Mouse (Mus musculus) olfactory bulb, adult 2 months (tissue): ENCODE results near the gene Aif1. TPM values are rescaled to one million over a fixed set of nuclear protein-coding genes. Genes with fewer than 3 reads are reported as not detected.
"Not testable (repeated sequence)": the region's sequence is repeated elsewhere in the genome, so short reads cannot be mapped to it uniquely, and the experiment has no call there.

ENCODE experiments used
- H3K27ac ChIP-seq: fragments of 200-500 bp; 2 replicates; pipeline ENCODE4 v1.5.1; 2012; ENCODE audit warnings: low read depth, low read length; ENCODE audit not compliant: insufficient read depth
- H3K4me1 ChIP-seq: fragments of 200-500 bp; 2 replicates; pipeline ENCODE4 v1.6.1; 2012; ENCODE audit warnings: low read length; ENCODE audit not compliant: control insufficient read depth, insufficient read depth
- H3K4me3 ChIP-seq: fragments of 200-500 bp; 2 replicates; pipeline ENCODE4 v1.5.1; 2012; ENCODE audit warnings: mild to moderate bottlenecking, low read depth, low read length, moderate library complexity; ENCODE audit not compliant: insufficient read depth
- CTCF ChIP-seq: fragments of 200-500 bp; IDR thresholded peaks from 2 replicates; pipeline ENCODE4 v1.5.1; 2012; ENCODE audit warnings: low read depth, mild to moderate bottlenecking, low read length, moderate library complexity; ENCODE audit not compliant: insufficient read depth
- POLR2A ChIP-seq: fragments of 200-500 bp; IDR thresholded peaks from 2 replicates; pipeline ENCODE4 v1.6.1; 2012; ENCODE audit warnings: mild to moderate bottlenecking, low read depth, low read length, moderate library complexity; ENCODE audit not compliant: insufficient read depth
- WGBS: fragments of 180-500 bp; shearing (Covaris S2); methylation state at CpG from one replicate; pipeline ENCODE4 v1.1.7; 2018; 5-methylcytosine and 5-hydroxymethylcytosine counted together
- polyA plus RNA-seq: library from polyadenylated mRNA; stranded (reverse); fragments of >200 nt; gene quantifications from 2 replicates; pipeline ENCODE4 v1.2.4, GENCODE M21; 2012; ENCODE audit warnings: low replicate concordance; ENCODE audit not compliant: missing spikeins, insufficient read depth, insufficient read length

Gene Aif1
- polyA plus RNA-seq, 1 experiment: not detected

DNA sequence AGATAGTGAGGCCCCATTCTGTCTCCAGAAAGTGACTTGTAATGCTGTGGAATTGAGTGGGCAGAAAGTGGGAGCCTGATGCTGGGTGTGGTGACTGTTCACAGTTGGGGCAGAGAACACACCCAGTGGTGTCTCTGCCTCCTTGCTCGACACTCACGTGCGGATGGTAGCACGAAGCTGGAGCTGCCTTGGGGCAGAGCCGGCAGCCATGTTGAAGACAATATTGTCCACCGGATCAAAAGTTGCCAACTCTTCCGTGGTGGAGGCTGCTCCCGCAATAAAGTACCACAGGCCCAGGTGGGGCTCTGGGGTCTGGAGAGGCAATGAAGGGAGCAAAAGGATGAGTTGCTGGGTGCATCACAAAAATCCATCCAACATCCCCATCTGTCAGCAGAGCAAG lies 44.8 kb downstream of the Aif1 start:
- Histone ChIP-seq H3K27ac (no peak overlapping the region), H3K4me3 (no peak overlapping the region), H3K4me1 (peaks cover 18% of the 10 kb centered on the region)
- 85% methylated on average over 8 of the region's 8 CpGs for WGBS
- no peak for TF ChIP-seq POLR2A
- TF ChIP-seq CTCF: no peak

- H3K4me3 ChIP-seq: no peak overlapping the region
These were observed 46.9 kb downstream of the Aif1 start for GRCm38 (mm10) chr17:35128996-35129395.

GRCm38 (mm10) chr17:35127017-35127416 lies 48.9 kb downstream of the Aif1 start:
- H3K27ac ChIP-seq: no peak overlapping the region; the same call in 1 of the 2 replicates
- peak overlapping the region; percentile 77 for H3K4me3 ChIP-seq
- TF ChIP-seq POLR2A (no peak), CTCF (no peak)
- H3K4me1 ChIP-seq: peaks cover 20% of the 10 kb centered on the region
- WGBS: 66% methylated on average over 13 of the region's 13 CpGs

More at GRCm38 (mm10) chr17:35128996-35129395, 46.9 kb downstream of the Aif1 start:
- 75% methylated on average over 11 of the region's 11 CpGs for WGBS
- TF ChIP-seq CTCF (no peak), POLR2A (no peak)
- H3K4me1 ChIP-seq: peaks cover 20% of the 10 kb centered on the region
- H3K27ac ChIP-seq: no peak overlapping the region

- TF ChIP-seq POLR2A (peak; percentile 92), CTCF (no peak)
- H3K4me1 ChIP-seq: peaks cover 20% of the 10 kb centered on the region
- peak within 1 kb of the TSS; percentile 77 for H3K4me3 ChIP-seq
- H3K27ac ChIP-seq: peak within 1 kb of the TSS; percentile 82
- WGBS: under 1% methylated on average over 36 of the region's 36 CpGs
These were observed 49.7 kb downstream of the Aif1 start, which contains the start of gene D17H6S53E for GRCm38 (mm10) chr17:35126206-35126611. Gene D17H6S53E (plus strand): TSS chr17:35126373.

DNA sequence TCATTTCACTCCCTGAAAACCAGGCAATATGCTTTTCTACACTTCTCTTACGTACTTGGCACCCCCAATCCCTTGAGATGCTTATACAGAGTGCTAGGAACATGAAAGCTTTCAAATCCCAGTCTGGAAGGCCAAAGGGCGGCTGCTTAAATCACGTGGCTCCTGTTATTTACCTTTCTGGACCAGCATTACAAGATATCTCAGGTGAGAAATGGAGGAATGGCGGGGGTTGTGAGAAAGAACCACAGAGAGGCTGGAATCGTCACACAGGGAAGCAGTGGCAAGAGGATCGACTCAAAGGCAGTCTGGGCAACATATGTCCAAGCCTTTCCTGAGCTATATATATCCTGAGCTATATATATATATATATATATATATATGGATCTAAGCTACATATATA lies 50.3 kb downstream of the Aif1 start:
- H3K27ac ChIP-seq: no peak overlapping the region
- peak overlapping the region; percentile 77; the same call in 1 of the 2 replicates for H3K4me3 ChIP-seq
- no peak for TF ChIP-seq CTCF
- no peak for TF ChIP-seq POLR2A
- H3K4me1 ChIP-seq: peaks cover 20% of the 10 kb centered on the region
- 35% methylated on average over 6 of the region's 6 CpGs for WGBS

- H3K27ac ChIP-seq: no peak overlapping the region
- TF ChIP-seq CTCF: no peak
- TF ChIP-seq POLR2A: no peak
- 86% methylated on average over 1 of the region's 1 CpGs for WGBS
- H3K4me3 ChIP-seq: no peak overlapping the region
- H3K4me1 ChIP-seq: peaks cover 20% of the 10 kb centered on the region
These were observed 50.8 kb downstream of the Aif1 start for GRCm38 (mm10) chr17:35125081-35125480.

GRCm38 (mm10) chr17:35124261-35124896 lies 51.5 kb downstream of the Aif1 start:
- H3K4me3 ChIP-seq, H3K27ac ChIP-seq: not testable (repeated sequence)
- H3K4me1 ChIP-seq: peaks cover 20% of the 10 kb centered on the region
- WGBS: 90% methylated on average over 12 of the region's 12 CpGs

DNA sequence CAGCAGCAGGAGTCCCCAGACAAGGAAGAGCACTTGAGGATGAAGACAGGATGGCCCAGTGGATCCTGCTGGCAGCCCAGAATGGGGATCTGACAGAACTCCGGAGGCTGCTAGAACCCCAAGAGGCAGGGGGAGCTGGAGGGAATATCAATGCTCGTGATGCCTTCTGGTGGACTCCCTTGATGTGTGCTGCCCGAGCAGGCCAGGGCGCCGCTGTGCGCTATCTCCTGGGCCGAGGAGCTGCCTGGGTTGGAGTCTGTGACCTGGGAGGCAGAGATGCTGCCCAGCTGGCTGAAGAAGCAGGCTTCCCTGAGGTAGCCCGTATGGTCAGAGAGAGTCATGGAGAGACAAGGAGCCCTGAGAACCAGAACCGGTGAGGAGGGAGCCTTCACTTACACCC lies 52.6 kb downstream of the Aif1 start:
- not testable (repeated sequence) for H3K27ac ChIP-seq, H3K4me3 ChIP-seq
- H3K4me1 ChIP-seq: peaks cover 17% of the 10 kb centered on the region
- WGBS: 86% methylated on average over 9 of the region's 9 CpGs

- WGBS: 0% methylated on average over 19 of the region's 19 CpGs
- H3K4me3 ChIP-seq: peak within 1 kb of the TSS; percentile 80
- H3K4me1 ChIP-seq: peaks cover 6% of the 10 kb centered on the region
- TF ChIP-seq POLR2A (no peak), CTCF (no peak)
- peak within 1 kb of the TSS; percentile 68 for H3K27ac ChIP-seq
These were observed 54.0 kb downstream of the Aif1 start, which contains the start of gene Csnk2b for GRCm38 (mm10) chr17:35121871-35122303. Gene Csnk2b (minus strand): TSS chr17:35122053.
